Mouse (Mus musculus) midbrain, embryonic 16.5 days (tissue): ENCODE data around the gene Pgam5. TPM values are rescaled to one million over a fixed set of nuclear protein-coding genes. Genes with fewer than 3 reads are reported as not detected.

Experiments
- ATAC-seq: fragments of 200-750 bp; cut with Nextera tagmentation; 2 replicates; pipeline ENCODE4 v1.8.0; 2017; ENCODE audit warnings: moderate TSS enrichment
- H3K27ac ChIP-seq: fragments of 300-500 bp; sonication (generic); 2 replicates; pipeline ENCODE4 v1.5.1; 2014; ENCODE audit warnings: mild to moderate bottlenecking, low read length, mixed read lengths
- H3K27me3 ChIP-seq: fragments of 300-500 bp; sonication (generic); 2 replicates; pipeline ENCODE4 v1.6.1; 2014; ENCODE audit warnings: low read depth, low read length, mixed read lengths; ENCODE audit not compliant: control insufficient read depth, insufficient read depth
- H3K36me3 ChIP-seq: fragments of 300-500 bp; sonication (generic); 2 replicates; pipeline ENCODE4 v1.6.1; 2014; ENCODE audit warnings: mild to moderate bottlenecking, low read length, moderate library complexity, mixed read lengths; ENCODE audit not compliant: control insufficient read depth, insufficient read depth
- H3K4me1 ChIP-seq: fragments of 300-500 bp; sonication (generic); 2 replicates; pipeline ENCODE4 v1.6.1; 2014; ENCODE audit warnings: mild to moderate bottlenecking, low read length, mixed read lengths; ENCODE audit not compliant: control insufficient read depth, insufficient read depth
- H3K4me2 ChIP-seq: fragments of 300-500 bp; sonication (generic); 2 replicates; pipeline ENCODE4 v1.6.1; 2014; ENCODE audit warnings: mild to moderate bottlenecking, low read length, mixed read lengths
- H3K4me3 ChIP-seq: fragments of 300-500 bp; sonication (generic); 2 replicates; pipeline ENCODE4 v1.5.1; 2014; ENCODE audit warnings: low read depth, mild to moderate bottlenecking, low read length, moderate library complexity, mixed read lengths
- H3K9ac ChIP-seq: fragments of 300-500 bp; sonication (generic); 2 replicates; pipeline ENCODE4 v1.6.1; 2014; ENCODE audit warnings: low read depth, low read length, mixed read lengths
- H3K9me3 ChIP-seq: fragments of 300-500 bp; sonication (generic); replicated peaks from 2 replicates; pipeline ENCODE4 v1.6.1; 2014; ENCODE audit warnings: mild to moderate bottlenecking, low read length, mixed read lengths; ENCODE audit not compliant: control insufficient read depth, poor library complexity, severe bottlenecking
- WGBS: fragments of 180-500 bp; shearing (Covaris S2); extraction: QIAGEN DNeasy Blood & Tissue Kit; methylation state at CpG from one replicate; pipeline ENCODE4 v1.1.7; 2014; 5-methylcytosine and 5-hydroxymethylcytosine counted together
- polyA plus RNA-seq: library from polyadenylated mRNA; unstranded; fragments of >200 nt; fragmentation: Nextera tagmentation; extraction: Ambion mirVana; gene quantifications from 2 replicates; pipeline ENCODE4 v1.2.1, GENCODE M21; 2015

Pgam5 gene
- polyA plus RNA-seq, 1 experiment from 2014 or later, result 105 TPM

DNA sequence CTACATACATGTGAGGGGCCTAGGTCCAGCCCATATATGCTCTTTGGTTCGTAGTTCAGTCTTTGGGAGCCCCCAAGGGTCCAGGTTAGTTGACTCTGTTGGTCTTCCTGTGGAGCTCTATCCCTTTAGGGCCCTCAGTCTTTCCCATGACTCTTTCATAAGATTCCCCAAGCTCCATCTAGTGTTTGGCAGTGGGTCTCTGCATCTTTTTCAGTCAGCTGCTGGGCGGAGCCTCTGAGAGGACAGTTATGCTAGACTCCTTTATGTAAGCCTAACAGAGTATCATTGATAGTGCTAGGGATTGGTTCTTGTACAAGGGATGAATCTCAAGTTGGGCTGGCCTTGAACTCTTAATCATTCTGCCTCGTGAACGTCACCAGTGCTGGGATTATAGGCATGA is 49.4 kb downstream of the Pgam5 start:
- ATAC-seq, result no peak
- peaks cover 42% of the 10 kb centered on the region for H3K36me3 ChIP-seq
- WGBS, result 94% methylated on average over 4 of the region's 4 CpGs

GRCm38 (mm10) chr5:110216780-110217179 is 52.9 kb downstream of the Pgam5 start:
- no peak overlapping the region for H3K4me3 ChIP-seq
- ATAC-seq, result no peak
- H3K27ac ChIP-seq, result no peak overlapping the region
- H3K9ac ChIP-seq, result no peak overlapping the region
- WGBS, result 93% methylated on average over 3 of the region's 3 CpGs
- H3K27me3 ChIP-seq, result no peaks in the 10 kb centered on the region
- peaks cover 46% of the 10 kb centered on the region for H3K36me3 ChIP-seq
- H3K4me2 ChIP-seq, result no peak overlapping the region
- H3K9me3 ChIP-seq, result no peaks in the 10 kb centered on the region
- H3K4me1 ChIP-seq, result no peaks in the 10 kb centered on the region

More for the DNA sequence above, 49.4 kb downstream of the Pgam5 start:
- Histone ChIP-seq H3K9me3 (no peaks in the 10 kb centered on the region), H3K27ac (no peak overlapping the region), H3K4me2 (no peak overlapping the region), H3K4me3 (no peak overlapping the region), H3K4me1 (no peaks in the 10 kb centered on the region), H3K27me3 (no peaks in the 10 kb centered on the region), H3K9ac (no peak overlapping the region)

DNA sequence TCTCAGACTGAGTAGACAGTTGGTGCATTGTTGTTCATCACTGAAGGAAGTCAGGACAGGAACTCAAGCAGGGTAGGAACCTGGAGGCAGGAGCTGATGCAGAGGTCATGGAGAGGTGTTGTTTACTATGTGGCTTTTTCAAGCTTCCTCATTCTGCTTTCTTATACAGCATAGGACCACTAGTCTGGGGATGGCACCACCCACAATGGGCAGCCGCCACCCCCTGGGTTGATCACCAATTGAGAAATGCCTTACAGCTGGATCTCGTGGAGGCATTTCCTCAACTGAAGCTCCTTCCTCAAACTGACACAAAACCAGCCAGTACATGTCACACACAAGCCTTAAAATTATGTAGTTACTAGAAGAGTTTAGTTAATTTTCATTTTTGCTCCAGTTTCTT is 58.4 kb downstream of the Pgam5 start:
- Histone ChIP-seq H3K4me3 (no peak overlapping the region), H3K27me3 (no peaks in the 10 kb centered on the region), H3K9ac (no peak overlapping the region), H3K4me2 (no peak overlapping the region), H3K27ac (no peak overlapping the region), H3K4me1 (no peaks in the 10 kb centered on the region), H3K36me3 (peaks cover 45% of the 10 kb centered on the region), H3K9me3 (no peaks in the 10 kb centered on the region)
- 98% methylated on average over 2 of the region's 2 CpGs for WGBS
- no peak for ATAC-seq

Other genes with a start within 250 kb of the Pgam5 start
- gene Gm17655, start 197.4 kb downstream of the Pgam5 start, polyA plus RNA-seq, result 4.7 and 8.9 TPM in 2 replicates
- gene Gm35315, start 175.5 kb downstream of the Pgam5 start, polyA plus RNA-seq, result 0.88 and 1.0 TPM in 2 replicates
- 8.0 and 9.2 TPM in 2 replicates for gene Plcxd1, start 169.9 kb downstream of the Pgam5 start, polyA plus RNA-seq
- gene Gtpbp6, start 161.7 kb downstream of the Pgam5 start, polyA plus RNA-seq, result 61.5 and 69.2 TPM in 2 replicates
- gene Zfp605, start 159.8 kb downstream of the Pgam5 start, polyA plus RNA-seq, result 15.3 and 17.6 TPM in 2 replicates
- gene Chfr, start 134.1 kb downstream of the Pgam5 start, polyA plus RNA-seq, result 81.7 and 86.8 TPM in 2 replicates
- 24.7 and 25.7 TPM in 2 replicates for gene Golga3, start 93.2 kb downstream of the Pgam5 start, polyA plus RNA-seq
- 18.7 and 24.1 TPM in 2 replicates for gene Ankle2, start 38.9 kb downstream of the Pgam5 start, polyA plus RNA-seq
- 11.5 and 12.2 TPM in 2 replicates for gene Pxmp2, start 16.3 kb upstream of the Pgam5 start, polyA plus RNA-seq
- gene Pole, start 16.4 kb upstream of the Pgam5 start, polyA plus RNA-seq, result 5.1 and 7.4 TPM in 2 replicates
- 12.5 and 14.1 TPM in 2 replicates for gene P2rx2, start 73.3 kb upstream of the Pgam5 start, polyA plus RNA-seq
- gene Lrcol1, start 74.8 kb upstream of the Pgam5 start, polyA plus RNA-seq, result not detected in 2 replicates
- 12.3 and 16.3 TPM in 2 replicates for gene Fbrsl1, start 178.6 kb upstream of the Pgam5 start, polyA plus RNA-seq